Mouse (Mus musculus): ENCODE measurements around the gene Tmc2.

DNA sequence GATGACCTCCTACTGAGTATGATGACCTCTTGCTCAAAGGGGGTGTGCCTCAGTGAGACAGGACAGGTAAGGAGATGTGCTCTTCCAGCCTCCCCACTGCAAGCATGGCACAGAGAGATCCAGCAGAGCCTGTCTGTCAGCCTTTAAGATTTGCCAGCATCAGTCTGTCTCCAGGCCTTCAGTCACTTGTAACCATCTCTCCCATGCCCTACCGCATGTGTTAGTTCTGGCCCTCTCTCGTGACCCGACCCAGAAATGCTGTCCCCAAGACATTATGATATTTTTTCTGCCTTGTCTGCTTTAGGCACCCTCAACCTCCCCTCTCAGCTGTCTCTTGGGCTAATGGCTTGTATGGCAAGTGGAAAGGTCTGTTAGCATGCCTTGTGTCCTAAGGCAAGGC, 14.6 kb downstream of the Tmc2 start:
- no peak for TF ChIP-seq CTCF (IDR thresholded peaks at IDR 0.05; ENCODE audit: insufficient read depth, low read length)
- no peak for TF ChIP-seq POLR2A (IDR thresholded peaks at IDR 0.05; ENCODE audit: borderline replicate concordance, extremely low read depth, low read depth, low read length)

All from lung, adult 2 months (tissue).